Mouse (Mus musculus) lung, embryonic 16.5 days (tissue): Measurements from ENCODE around the gene Ankib1. TPM values are rescaled to one million over a fixed set of nuclear protein-coding genes. Genes with fewer than 3 reads are reported as not detected.

Experiments
- ATAC-seq: fragments of 200-750 bp; cut with Nextera tagmentation; 2 replicates; pipeline ENCODE4 v1.8.0; 2017; ENCODE audit warnings: low read depth, mild to moderate bottlenecking, moderate library complexity
- H3K27ac ChIP-seq: fragments of 300-500 bp; sonication (generic); 2 replicates; pipeline ENCODE4 v1.5.1; 2014; ENCODE audit warnings: mild to moderate bottlenecking, control low read depth, low read length
- H3K27me3 ChIP-seq: fragments of 300-500 bp; sonication (generic); 2 replicates; pipeline ENCODE4 v1.6.1; 2014; ENCODE audit warnings: low read depth, low read length, mixed read lengths; ENCODE audit not compliant: control insufficient read depth, insufficient read depth
- H3K36me3 ChIP-seq: fragments of 300-500 bp; sonication (generic); 2 replicates; pipeline ENCODE4 v1.6.1; 2014; ENCODE audit warnings: low read length; ENCODE audit not compliant: control insufficient read depth, insufficient read depth
- H3K4me1 ChIP-seq: fragments of 300-500 bp; sonication (generic); replicated peaks from 2 replicates; pipeline ENCODE4 v1.6.1; 2014; ENCODE audit warnings: low read length, mixed read lengths; ENCODE audit not compliant: control insufficient read depth, insufficient read depth
- H3K4me2 ChIP-seq: fragments of 300-500 bp; sonication (generic); 2 replicates; pipeline ENCODE4 v1.6.1; 2014; ENCODE audit warnings: low read depth, low read length, control low read depth
- H3K4me3 ChIP-seq: fragments of 300-500 bp; sonication (generic); 2 replicates; pipeline ENCODE4 v1.5.1; 2014; ENCODE audit warnings: mild to moderate bottlenecking, low read length, control low read depth
- H3K9ac ChIP-seq: fragments of 300-500 bp; sonication (generic); 2 replicates; pipeline ENCODE4 v1.6.1; 2014; ENCODE audit warnings: low read length, control low read depth
- H3K9me3 ChIP-seq: fragments of 300-500 bp; sonication (generic); 2 replicates; pipeline ENCODE4 v1.6.1; 2016; ENCODE audit warnings: low read length; ENCODE audit not compliant: control insufficient read depth
- WGBS: fragments of 180-500 bp; shearing (Covaris S2); extraction: QIAGEN DNeasy Blood & Tissue Kit; methylation state at CpG from one replicate; pipeline ENCODE4 v1.1.7; 2014; 5-methylcytosine and 5-hydroxymethylcytosine counted together
- polyA plus RNA-seq: library from polyadenylated mRNA; unstranded; fragments of >200 nt; fragmentation: Nextera tagmentation; extraction: Ambion mirVana; gene quantifications from 2 replicates; pipeline ENCODE4 v1.2.1, GENCODE M21; 2015

The Ankib1 gene
- polyA plus RNA-seq, 1 experiment from 2014 or later, result 6.7 TPM

- Histone ChIP-seq H3K36me3 (peaks cover 18% of the 10 kb centered on the region), H3K27ac (no peak overlapping the region), H3K27me3 (no peaks in the 10 kb centered on the region), H3K9me3 (no peaks in the 10 kb centered on the region), H3K4me2 (no peak overlapping the region), H3K4me1 (no peaks in the 10 kb centered on the region), H3K4me3 (no peak overlapping the region), H3K9ac (no peak overlapping the region)
- WGBS, result 91% methylated on average over 3 of the region's 3 CpGs
- ATAC-seq, result no peak
Measured at GRCm38 (mm10) chr5:3696031-3696430, 106.7 kb downstream of the Ankib1 start.

- Histone ChIP-seq H3K4me1 (no peaks in the 10 kb centered on the region), H3K4me3 (no peak overlapping the region), H3K4me2 (no peak overlapping the region), H3K36me3 (peaks cover 16% of the 10 kb centered on the region), H3K27me3 (no peaks in the 10 kb centered on the region), H3K9ac (no peak overlapping the region), H3K9me3 (no peaks in the 10 kb centered on the region), H3K27ac (no peak overlapping the region)
- no peak for ATAC-seq
- WGBS, result 81% methylated on average over 4 of the region's 4 CpGs
Measured at GRCm38 (mm10) chr5:3695191-3695590, 107.5 kb downstream of the Ankib1 start.

- no peak overlapping the region for H3K4me2 ChIP-seq
- H3K4me3 ChIP-seq, result no peak overlapping the region
- H3K9me3 ChIP-seq, result no peaks in the 10 kb centered on the region
- H3K27me3 ChIP-seq, result no peaks in the 10 kb centered on the region
- ATAC-seq, result no peak
- no peak overlapping the region for H3K27ac ChIP-seq
- H3K9ac ChIP-seq, result no peak overlapping the region
- peaks cover 12% of the 10 kb centered on the region for H3K36me3 ChIP-seq
- no peaks in the 10 kb centered on the region for H3K4me1 ChIP-seq
- 92% methylated on average over 9 of the region's 9 CpGs for WGBS
Measured at GRCm38 (mm10) chr5:3692956-3693355, 109.8 kb downstream of the Ankib1 start.

DNA sequence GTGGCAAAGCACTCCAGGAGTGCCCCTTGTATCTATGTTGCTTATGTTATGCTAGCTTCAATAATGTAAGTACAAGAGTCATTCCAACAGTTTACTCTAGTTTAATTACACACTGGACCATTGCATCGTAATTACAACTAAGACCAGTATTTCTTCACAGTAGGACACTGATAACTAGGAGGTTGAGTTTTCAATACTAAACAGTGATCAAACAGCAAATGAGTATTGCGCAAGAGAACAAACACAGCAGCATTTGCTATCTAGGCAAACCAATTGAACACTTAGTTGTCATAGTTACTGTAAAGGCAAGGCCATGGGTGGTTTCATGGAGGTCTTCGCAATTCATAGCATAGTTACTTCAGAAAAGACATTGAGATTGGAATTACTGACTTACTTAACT lies 111.4 kb downstream of the Ankib1 start:
- Histone ChIP-seq H3K9ac (no peak overlapping the region), H3K27me3 (no peaks in the 10 kb centered on the region), H3K9me3 (no peaks in the 10 kb centered on the region), H3K4me1 (no peaks in the 10 kb centered on the region), H3K4me3 (no peak overlapping the region), H3K4me2 (no peak overlapping the region), H3K27ac (no peak overlapping the region), H3K36me3 (peaks cover 12% of the 10 kb centered on the region)
- ATAC-seq, result no peak
- 96% methylated on average over 3 of the region's 3 CpGs for WGBS

DNA sequence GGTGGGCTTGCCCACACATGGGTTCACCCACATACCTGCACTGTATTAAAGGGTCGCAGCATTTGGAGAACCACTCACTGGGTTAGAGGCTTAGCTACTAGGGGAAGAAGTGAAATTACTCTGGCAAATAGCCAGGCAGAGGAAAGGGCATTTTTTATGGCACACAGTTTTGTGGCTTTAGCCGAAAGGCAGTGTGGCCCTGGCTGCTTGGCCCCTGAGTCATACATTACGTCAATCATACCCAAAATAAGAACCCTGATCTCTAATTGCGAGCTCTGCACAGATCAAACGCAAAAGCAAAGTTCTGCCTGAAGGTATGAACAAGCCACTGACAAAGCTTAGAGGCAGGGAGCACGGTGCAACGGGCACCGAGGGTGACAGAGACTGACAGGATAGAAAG lies 114.4 kb downstream of the Ankib1 start:
- Histone ChIP-seq H3K27me3 (no peaks in the 10 kb centered on the region), H3K4me3 (no peak overlapping the region), H3K36me3 (peaks cover 10% of the 10 kb centered on the region; the same call in 1 of the 2 replicates), H3K27ac (no peak overlapping the region), H3K9ac (no peak overlapping the region), H3K4me1 (no peaks in the 10 kb centered on the region), H3K4me2 (no peak overlapping the region), H3K9me3 (no peaks in the 10 kb centered on the region)
- WGBS, result 85% methylated on average over 8 of the region's 8 CpGs
- no peak for ATAC-seq

DNA sequence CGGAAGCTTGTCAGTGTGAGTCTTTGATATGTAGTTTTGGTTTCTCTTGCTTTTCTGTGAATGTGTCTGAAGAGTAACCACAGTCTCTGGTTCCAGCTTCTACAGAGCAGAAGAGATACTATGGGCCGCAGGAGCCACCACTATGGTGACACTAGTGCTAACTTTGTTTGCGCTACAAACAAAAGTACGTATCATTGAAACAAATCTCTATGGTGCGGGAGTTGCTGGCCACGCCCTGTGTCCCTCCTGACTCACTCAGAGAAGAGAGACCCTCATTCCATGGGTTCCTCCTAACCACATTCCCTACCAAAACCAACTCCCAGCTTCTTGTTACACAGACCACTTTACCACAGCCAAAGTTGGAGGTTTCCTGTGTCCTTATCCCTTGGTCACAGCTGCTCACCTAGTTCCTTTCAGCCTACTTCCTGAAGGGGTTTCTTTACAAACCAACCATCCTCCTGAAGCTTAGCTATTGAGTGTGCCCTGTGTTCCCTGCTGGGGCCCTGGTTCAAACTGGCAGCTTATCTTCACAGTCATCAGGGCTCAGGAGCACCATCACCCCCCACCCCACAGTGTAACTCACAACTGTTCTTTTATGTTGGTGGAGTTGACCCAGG lies 132.7 kb downstream of the Ankib1 start:
- Histone ChIP-seq H3K4me2 (no peak overlapping the region), H3K4me1 (no peaks in the 10 kb centered on the region), H3K27ac (no peak overlapping the region), H3K9me3 (no peaks in the 10 kb centered on the region), H3K36me3 (no peaks in the 10 kb centered on the region), H3K4me3 (no peak overlapping the region), H3K9ac (no peak overlapping the region), H3K27me3 (no peaks in the 10 kb centered on the region)
- 86% methylated on average over 6 of the region's 6 CpGs for WGBS
- ATAC-seq, result no peak

DNA sequence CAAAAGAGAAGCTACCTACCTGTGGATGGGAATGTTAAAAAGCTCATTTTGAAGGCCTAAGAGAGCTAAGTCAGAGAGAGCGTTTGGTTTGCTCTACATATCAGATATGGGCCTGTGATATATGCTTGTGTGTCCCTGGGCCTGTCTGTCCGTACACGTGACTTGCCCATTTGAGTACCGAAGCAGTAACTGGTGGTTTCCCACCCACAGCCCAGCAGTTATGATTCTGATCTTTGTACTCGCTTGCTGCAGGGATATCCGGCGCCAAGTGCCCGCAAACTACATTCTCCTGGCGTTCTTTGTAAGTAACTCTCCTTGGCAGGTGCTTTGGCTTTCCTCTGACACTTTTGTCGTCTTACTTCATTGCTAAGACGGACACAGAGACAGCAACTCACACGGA lies 136.1 kb downstream of the Ankib1 start:
- 82% methylated on average over 12 of the region's 12 CpGs for WGBS
- no peaks in the 10 kb centered on the region for H3K9me3 ChIP-seq
- no peak overlapping the region for H3K4me3 ChIP-seq

DNA sequence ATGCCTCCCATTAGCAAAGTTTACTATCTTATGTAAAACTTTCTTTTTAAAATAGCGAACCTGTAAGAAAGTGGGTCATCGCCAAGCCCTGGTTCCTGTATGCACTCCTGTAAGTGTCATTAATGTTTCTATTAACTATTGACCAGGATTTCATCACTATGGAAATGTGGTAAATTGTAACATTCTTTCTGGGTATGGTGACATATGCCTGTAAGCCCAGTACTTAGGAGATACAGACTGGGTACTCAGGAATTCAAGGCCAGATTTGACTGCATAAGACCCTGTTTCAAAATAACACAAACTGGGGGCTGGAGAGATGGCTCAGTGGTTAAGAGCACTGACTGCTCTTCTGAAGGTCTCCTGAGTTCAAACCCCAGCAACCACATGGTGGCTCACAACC lies 137.5 kb downstream of the Ankib1 start:
- Histone ChIP-seq H3K4me2 (no peak overlapping the region), H3K9me3 (no peaks in the 10 kb centered on the region), H3K36me3 (no peaks in the 10 kb centered on the region), H3K9ac (no peak overlapping the region), H3K27me3 (no peaks in the 10 kb centered on the region), H3K4me1 (no peaks in the 10 kb centered on the region), H3K4me3 (no peak overlapping the region), H3K27ac (no peak overlapping the region)
- WGBS, result 91% methylated on average over 2 of the region's 2 CpGs
- ATAC-seq, result no peak

More for the DNA sequence above, 136.1 kb downstream of the Ankib1 start:
- no peak overlapping the region for H3K4me2 ChIP-seq
- no peak overlapping the region for H3K9ac ChIP-seq
- H3K4me1 ChIP-seq, result no peaks in the 10 kb centered on the region
- H3K27ac ChIP-seq, result no peak overlapping the region
- no peaks in the 10 kb centered on the region for H3K27me3 ChIP-seq
- no peak for ATAC-seq
- no peaks in the 10 kb centered on the region for H3K36me3 ChIP-seq

DNA sequence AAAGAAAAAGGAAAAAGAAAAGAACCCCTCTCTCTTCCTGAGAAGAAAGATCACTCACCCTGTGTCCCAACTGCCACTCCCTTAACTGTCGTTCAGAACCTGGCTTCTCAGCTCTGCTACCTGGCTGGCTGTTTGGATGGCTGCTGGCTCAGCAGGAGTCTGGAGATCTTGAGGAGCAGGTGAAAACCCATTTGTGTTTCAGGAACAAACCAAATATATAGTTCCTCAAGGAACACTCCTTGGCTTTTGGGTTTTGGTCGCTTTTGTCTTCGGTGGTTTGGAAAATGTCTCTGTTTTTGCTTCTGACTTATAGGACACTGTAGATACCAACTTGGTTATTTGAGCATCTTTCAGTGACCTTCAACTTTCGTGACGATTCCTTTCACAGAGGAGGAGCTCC lies 145.6 kb downstream of the Ankib1 start, which contains the start of gene Gatad1:
Gatad1 (minus strand) TSS at position 101 of the 400 bp plus-strand sequence.
- no peaks in the 10 kb centered on the region for H3K9me3 ChIP-seq
- no peak within 1 kb of the TSS for H3K4me3 ChIP-seq
- no peaks in the 10 kb centered on the region for H3K27me3 ChIP-seq
- H3K4me1 ChIP-seq, result no peaks in the 10 kb centered on the region
- H3K4me2 ChIP-seq, result no peak within 1 kb of the TSS
- H3K9ac ChIP-seq, result no peak within 1 kb of the TSS
- WGBS, result 63% methylated on average over 5 of the region's 5 CpGs
- H3K27ac ChIP-seq, result no peak within 1 kb of the TSS
- H3K36me3 ChIP-seq, result no peaks in the 10 kb centered on the region
- ATAC-seq, result no peak

DNA sequence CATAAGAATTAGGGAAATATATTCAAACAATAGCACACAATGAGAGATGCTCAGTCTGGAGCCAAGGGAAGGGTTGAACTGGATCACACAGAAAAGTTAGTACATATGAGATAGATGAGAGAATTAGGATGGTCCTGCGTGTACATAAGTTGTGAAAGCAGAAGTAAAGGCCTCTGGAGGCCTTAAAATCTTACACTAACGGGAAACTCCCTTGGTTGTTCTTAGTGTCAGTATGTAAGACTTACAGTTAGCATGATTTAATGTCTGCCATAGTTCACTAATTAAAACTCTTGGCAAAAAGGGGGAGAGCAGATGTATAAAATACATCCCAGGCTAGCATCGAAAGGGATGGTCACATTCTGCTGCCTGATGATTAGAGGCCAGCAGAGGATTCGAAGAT lies 148.9 kb downstream of the Ankib1 start:
- H3K4me2 ChIP-seq, result no peak overlapping the region
- ATAC-seq, result no peak
- no peak overlapping the region for H3K4me3 ChIP-seq
- H3K4me1 ChIP-seq, result no peaks in the 10 kb centered on the region
- no peak overlapping the region for H3K9ac ChIP-seq
- H3K27me3 ChIP-seq, result no peaks in the 10 kb centered on the region
- no peaks in the 10 kb centered on the region for H3K9me3 ChIP-seq
- no peaks in the 10 kb centered on the region for H3K36me3 ChIP-seq
- H3K27ac ChIP-seq, result no peak overlapping the region
- 89% methylated on average over 4 of the region's 4 CpGs for WGBS
